Mouse (Mus musculus): Measurements from ENCODE around the gene Src. TPM values are rescaled to one million over a fixed set of nuclear protein-coding genes. Genes with fewer than 3 reads are reported as not detected.

The Src gene
- polyA plus RNA-seq, 1 experiment, result 59.8 TPM

DNA sequence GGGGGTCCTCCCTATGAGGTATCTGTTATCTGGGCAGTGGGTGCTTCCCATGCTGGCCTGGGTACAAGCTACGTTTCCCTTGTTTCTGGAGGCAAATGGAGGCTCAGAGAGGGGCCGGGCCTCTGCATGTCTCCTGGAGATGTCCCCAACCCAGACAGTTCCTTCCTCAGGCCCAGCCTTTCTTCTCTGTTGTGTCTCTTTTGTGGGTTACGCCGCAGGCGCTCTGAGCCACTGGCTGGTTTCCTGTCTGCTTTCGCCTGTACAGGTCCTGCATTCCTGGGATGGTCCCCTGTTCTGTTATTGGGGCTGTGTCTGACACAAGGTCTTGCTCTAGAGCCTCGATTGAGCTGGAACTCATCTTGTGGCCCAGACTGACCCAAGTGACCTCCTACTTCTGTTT lies 11.5 kb downstream of the Src start:
- Histone ChIP-seq H3K4me1 (ENCODE audit: control insufficient read depth, insufficient read depth, low read length) (peaks cover 14% of the 10 kb centered on the region), H3K4me3 (replicated peaks; ENCODE audit: extremely low read depth, low read depth, low read length) (no peak overlapping the region)
- TF ChIP-seq CTCF (IDR thresholded peaks at IDR 0.05; ENCODE audit: insufficient read depth, low read length), result no peak
- no peak for DNase-seq
- 69% methylated on average over 7 of the region's 7 CpGs for WGBS

DNA sequence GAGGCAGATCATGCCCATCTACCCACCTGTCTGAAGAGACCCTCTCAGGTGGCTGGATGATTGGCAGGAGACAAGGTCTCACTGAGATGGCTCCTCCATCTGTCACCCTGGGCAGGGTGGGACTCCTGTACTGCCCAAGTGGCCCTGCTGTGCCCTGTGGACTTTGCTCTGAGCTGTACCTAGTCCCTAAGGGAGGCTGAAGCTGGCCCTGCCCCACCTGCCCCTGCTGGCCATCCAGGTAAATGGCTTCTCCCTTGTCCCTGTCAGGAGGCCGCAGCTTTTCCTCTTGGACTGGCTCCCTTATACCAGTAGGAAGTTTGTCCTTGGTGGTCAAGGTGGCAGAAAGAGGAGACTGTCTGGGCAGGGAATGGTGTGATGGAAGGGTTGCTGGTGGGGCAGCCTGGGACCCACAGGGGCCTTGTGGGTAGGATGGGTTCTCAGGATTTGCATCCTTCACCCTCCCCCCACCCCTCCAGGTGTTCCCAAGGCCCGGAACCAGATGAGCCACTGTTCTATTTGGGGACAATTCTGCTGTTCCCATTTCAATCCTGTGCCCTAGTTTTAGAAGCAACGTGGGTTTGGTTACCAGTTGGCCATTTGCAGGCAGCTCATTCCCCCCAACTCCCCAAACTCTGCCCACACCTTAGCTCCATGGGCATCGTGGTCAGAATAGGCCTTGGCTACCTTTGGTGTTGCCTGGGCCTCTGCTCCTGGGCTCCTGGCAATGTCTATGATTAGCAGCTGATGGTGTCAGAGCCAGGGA lies 12.6 kb downstream of the Src start:
- no peak for DNase-seq
- Histone ChIP-seq H3K4me1 (ENCODE audit: control insufficient read depth, insufficient read depth, low read length) (peaks cover 14% of the 10 kb centered on the region), H3K4me3 (replicated peaks; ENCODE audit: extremely low read depth, low read depth, low read length) (no peak overlapping the region)
- 74% methylated on average over 4 of the region's 4 CpGs for WGBS
- no peak for TF ChIP-seq POLR2A (IDR thresholded peaks at IDR 0.05; ENCODE audit: borderline replicate concordance, extremely low read depth, low read depth, low read length)
- TF ChIP-seq CTCF (IDR thresholded peaks at IDR 0.05; ENCODE audit: insufficient read depth, low read length), result no peak

DNA sequence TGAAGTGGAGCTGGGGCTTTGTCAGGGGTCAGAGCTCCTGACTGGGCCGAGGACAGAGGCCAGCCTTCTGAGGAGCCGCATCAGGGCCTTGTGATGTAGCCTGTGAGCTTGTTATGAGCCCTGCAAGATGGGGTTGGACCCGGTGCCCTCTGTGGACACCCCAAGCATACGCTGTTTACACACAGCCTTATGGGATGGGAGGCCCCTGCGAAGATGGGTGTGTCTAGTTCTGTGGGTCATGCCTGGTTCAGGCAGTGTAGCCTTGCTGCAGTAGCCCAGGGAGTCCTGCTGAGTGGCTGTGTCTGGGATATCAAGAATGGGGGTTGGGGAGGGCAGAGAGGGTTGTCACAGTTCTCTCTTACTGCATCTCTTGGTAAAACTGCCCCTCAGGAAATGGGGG lies 13.7 kb downstream of the Src start:
- TF ChIP-seq POLR2A (IDR thresholded peaks at IDR 0.05; ENCODE audit: borderline replicate concordance, extremely low read depth, low read depth, low read length), result no peak
- no peak for TF ChIP-seq CTCF (IDR thresholded peaks at IDR 0.05; ENCODE audit: insufficient read depth, low read length)
- peaks cover 13% of the 10 kb centered on the region for H3K4me1 ChIP-seq (ENCODE audit: control insufficient read depth, insufficient read depth, low read length)
- DNase-seq, result no peak
- no peak overlapping the region for H3K4me3 ChIP-seq (replicated peaks; ENCODE audit: extremely low read depth, low read depth, low read length)
- WGBS, result 60% methylated on average over 5 of the region's 5 CpGs

DNA sequence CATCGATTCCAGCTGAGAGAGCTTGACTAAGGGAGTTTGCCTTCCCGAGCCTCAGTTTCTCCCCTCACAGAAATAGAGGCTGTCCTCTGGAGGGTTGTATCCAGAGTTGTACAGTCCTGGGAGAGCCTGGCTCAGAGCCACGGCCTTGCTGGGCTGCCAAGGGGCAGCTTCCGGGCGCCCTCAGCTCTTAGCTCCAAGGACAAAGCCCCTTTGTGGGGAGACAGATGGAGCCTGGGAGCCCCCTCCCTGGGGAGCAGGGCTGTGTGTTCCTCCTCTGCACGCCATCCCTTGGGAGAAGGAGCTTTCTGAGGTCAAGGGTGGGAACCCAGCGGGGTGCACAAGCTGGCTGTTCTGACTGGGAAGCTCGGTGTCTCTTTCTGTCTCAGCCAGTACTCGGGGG lies 14.2 kb downstream of the Src start:
- H3K4me3 ChIP-seq (replicated peaks; ENCODE audit: extremely low read depth, low read depth, low read length), result no peak overlapping the region
- 56% methylated on average over 9 of the region's 9 CpGs for WGBS
- TF ChIP-seq POLR2A (IDR thresholded peaks at IDR 0.05; ENCODE audit: borderline replicate concordance, extremely low read depth, low read depth, low read length) (no peak), CTCF (IDR thresholded peaks at IDR 0.05; ENCODE audit: insufficient read depth, low read length) (no peak)
- H3K4me1 ChIP-seq (ENCODE audit: control insufficient read depth, insufficient read depth, low read length), result peaks cover 13% of the 10 kb centered on the region
- DNase-seq, result no peak

DNA sequence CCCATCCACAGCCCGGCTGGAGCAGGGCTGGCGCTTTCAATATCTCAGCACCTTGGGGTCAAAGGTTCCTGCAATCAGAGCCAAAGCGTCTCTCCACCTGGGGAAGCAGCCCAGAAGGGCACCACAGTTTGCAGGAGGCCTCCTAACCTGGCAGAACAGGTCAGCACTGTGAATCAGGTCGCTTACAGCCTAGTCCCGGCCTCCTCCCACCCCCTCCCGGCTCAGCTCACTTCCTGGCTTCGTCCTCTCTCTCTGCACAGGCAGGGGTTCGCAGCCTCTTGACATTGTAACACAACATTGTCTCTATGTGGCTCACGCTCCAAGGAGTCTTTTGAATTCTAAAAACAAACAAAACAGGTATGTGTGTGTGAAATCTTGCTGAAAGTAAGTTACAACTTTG lies 15.8 kb downstream of the Src start:
- Histone ChIP-seq H3K4me1 (ENCODE audit: control insufficient read depth, insufficient read depth, low read length) (peaks cover 10% of the 10 kb centered on the region), H3K4me3 (replicated peaks; ENCODE audit: extremely low read depth, low read depth, low read length) (no peak overlapping the region)
- TF ChIP-seq POLR2A (IDR thresholded peaks at IDR 0.05; ENCODE audit: borderline replicate concordance, extremely low read depth, low read depth, low read length), result no peak
- TF ChIP-seq CTCF (IDR thresholded peaks at IDR 0.05; ENCODE audit: insufficient read depth, low read length), result no peak
- WGBS, result 35% methylated on average over 9 of the region's 9 CpGs
- no peak for DNase-seq

- TF ChIP-seq CTCF (IDR thresholded peaks at IDR 0.05; ENCODE audit: insufficient read depth, low read length) (no peak), POLR2A (IDR thresholded peaks at IDR 0.05; ENCODE audit: borderline replicate concordance, extremely low read depth, low read depth, low read length) (no peak)
Observed at GRCm38 (mm10) chr2:157434497-157434896, 16.3 kb downstream of the Src start.

DNA sequence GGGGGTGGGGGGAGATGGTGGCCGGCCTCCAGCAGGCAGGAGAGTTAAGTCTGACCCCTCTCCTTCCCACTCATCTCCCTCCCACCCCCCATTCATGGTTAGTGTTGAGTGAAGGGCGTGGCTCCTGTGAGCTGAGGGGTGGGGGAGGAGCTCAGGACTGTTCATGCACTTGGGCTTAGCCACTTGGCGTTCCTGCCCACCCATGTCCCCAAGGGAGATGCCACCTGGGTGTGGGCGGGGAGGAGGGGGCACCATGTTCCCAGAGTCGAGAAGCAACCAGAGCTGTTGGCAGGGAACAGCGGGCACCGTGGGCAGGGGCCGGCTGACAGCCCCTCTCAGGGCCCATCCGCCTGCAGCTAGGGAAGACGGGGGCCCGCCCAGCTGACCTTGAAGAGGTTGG lies 18.3 kb downstream of the Src start:
- no peak for TF ChIP-seq CTCF (IDR thresholded peaks at IDR 0.05; ENCODE audit: insufficient read depth, low read length)
- TF ChIP-seq POLR2A (IDR thresholded peaks at IDR 0.05; ENCODE audit: borderline replicate concordance, extremely low read depth, low read depth, low read length), result no peak
- no peak for DNase-seq
- WGBS, result 74% methylated on average over 11 of the region's 11 CpGs
- H3K4me3 ChIP-seq (replicated peaks; ENCODE audit: extremely low read depth, low read depth, low read length), result no peak overlapping the region
- peaks cover 10% of the 10 kb centered on the region for H3K4me1 ChIP-seq (ENCODE audit: control insufficient read depth, insufficient read depth, low read length)

More at GRCm38 (mm10) chr2:157434497-157434896, 16.3 kb downstream of the Src start:
- no peak for DNase-seq
- Histone ChIP-seq H3K4me3 (replicated peaks; ENCODE audit: extremely low read depth, low read depth, low read length) (no peak overlapping the region), H3K4me1 (ENCODE audit: control insufficient read depth, insufficient read depth, low read length) (peaks cover 10% of the 10 kb centered on the region)
- WGBS, result 50% methylated on average over 6 of the region's 6 CpGs

DNA sequence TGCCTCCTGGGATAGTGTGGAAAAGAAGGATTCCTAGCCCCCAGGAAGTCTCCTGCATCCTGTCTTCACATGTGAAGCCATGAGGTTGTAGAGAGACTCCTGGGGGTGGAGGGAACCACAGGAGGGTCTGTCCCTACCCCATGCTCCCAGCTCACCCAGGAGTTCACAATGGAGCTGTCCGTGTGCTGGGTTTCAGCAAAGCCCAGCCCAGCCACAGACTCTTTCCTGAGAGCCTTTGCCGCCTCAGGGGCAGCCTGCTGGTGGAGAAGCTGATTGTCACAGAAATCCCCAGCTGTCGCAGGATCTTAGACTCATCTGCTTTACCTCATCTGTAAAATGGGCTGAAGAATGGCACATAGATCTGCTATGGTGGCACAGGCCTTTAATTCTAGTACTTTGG lies 18.9 kb downstream of the Src start:
- DNase-seq, result no peak
- H3K4me1 ChIP-seq (ENCODE audit: control insufficient read depth, insufficient read depth, low read length), result peaks cover 8% of the 10 kb centered on the region
- WGBS, result 88% methylated on average over 3 of the region's 3 CpGs
- TF ChIP-seq POLR2A (IDR thresholded peaks at IDR 0.05; ENCODE audit: borderline replicate concordance, extremely low read depth, low read depth, low read length), result no peak
- TF ChIP-seq CTCF (IDR thresholded peaks at IDR 0.05; ENCODE audit: insufficient read depth, low read length), result no peak
- no peak overlapping the region for H3K4me3 ChIP-seq (replicated peaks; ENCODE audit: extremely low read depth, low read depth, low read length)

- H3K4me1 ChIP-seq (ENCODE audit: control insufficient read depth, insufficient read depth, low read length), result peaks cover 2% of the 10 kb centered on the region; the same call in 1 of the 2 replicates
- DNase-seq, result no peak
- H3K4me3 ChIP-seq (replicated peaks; ENCODE audit: extremely low read depth, low read depth, low read length), result no peak overlapping the region
- WGBS, result 100% methylated on average over 1 of the region's 1 CpGs
- TF ChIP-seq CTCF (IDR thresholded peaks at IDR 0.05; ENCODE audit: insufficient read depth, low read length) (no peak), POLR2A (IDR thresholded peaks at IDR 0.05; ENCODE audit: borderline replicate concordance, extremely low read depth, low read depth, low read length) (no peak)
Observed at GRCm38 (mm10) chr2:157441363-157441762, 23.1 kb downstream of the Src start.
